Mouse (Mus musculus) CH12.LX (cell line): ENCODE measurements at regions not wholly inside any gene's neighbourhood (a gene's known extent, or its start where the extent isn't known, plus 50 kb on each side); places are given as distances from the start of the nearest gene placed in this dataset.

Source experiments
- DNase-seq: peaks from one replicate; pipeline ENCODE4 v3.0.0-alpha.2; 2013; ENCODE audit errors: extremely low read depth
- H3K27ac ChIP-seq: 2 replicates; pipeline ENCODE4 v1.5.1; 2012; ENCODE audit warnings: low read depth, mild to moderate bottlenecking, control low read depth, moderate library complexity; ENCODE audit not compliant: insufficient read depth
- H3K27me3 ChIP-seq: replicated peaks from 2 replicates; pipeline ENCODE3; 2012; ENCODE audit warnings: inconsistent platforms
- H3K36me3 ChIP-seq, 2 experiments: replicated peaks in 1 of 2; 2 replicates each; pipeline versions ENCODE3 to v1.6.1; 2012; ENCODE audit warnings: inconsistent platforms in 1 of 2, low read length in 1 of 2, mild to moderate bottlenecking in 1 of 2, mixed read lengths in 1 of 2, moderate library complexity in 1 of 2; ENCODE audit not compliant: control insufficient read depth in 1 of 2, insufficient read depth in 1 of 2
- H3K4me1 ChIP-seq, 2 experiments: 2 replicates each; pipeline ENCODE4 v1.6.1; 2012; ENCODE audit warnings: inconsistent platforms in 1 of 2, moderate library complexity in 1 of 2; ENCODE audit not compliant: insufficient read depth in 2 of 2, control insufficient read depth in 1 of 2
- H3K4me2 ChIP-seq: 2 replicates; pipeline ENCODE4 v1.6.1; 2012; ENCODE audit warnings: low read depth, mild to moderate bottlenecking, control low read depth; ENCODE audit not compliant: poor library complexity, insufficient read depth, severe bottlenecking
- H3K4me3 ChIP-seq, 3 experiments: fragments of 150-350 bp in 1 of 3; sonication (generic) in 1 of 3; replicated peaks in 1 of 3; 2 replicates each; pipeline versions ENCODE3 to v1.5.1; 2011 to 2012; ENCODE audit warnings: low read depth in 2 of 3, low read length in 2 of 3, mild to moderate bottlenecking in 2 of 3, moderate library complexity in 2 of 3, control low read depth in 1 of 3, improper control_type of control experiment in 1 of 3, inconsistent platforms in 1 of 3, mixed read lengths in 1 of 3; ENCODE audit not compliant: poor library complexity in 1 of 3
- H3K79me2 ChIP-seq: replicated peaks from 2 replicates; pipeline ENCODE4 v1.6.1; 2012; ENCODE audit warnings: mild to moderate bottlenecking, moderate library complexity; ENCODE audit not compliant: control insufficient read depth, poor library complexity, insufficient read depth, severe bottlenecking; ENCODE audit errors: extremely low read depth
- H3K9ac ChIP-seq: 2 replicates; pipeline ENCODE4 v1.6.1; 2012; ENCODE audit warnings: low read depth, mild to moderate bottlenecking, control low read depth, moderate library complexity; ENCODE audit not compliant: insufficient read depth
- H3K9me3 ChIP-seq: replicated peaks from 2 replicates; pipeline ENCODE3; 2012; ENCODE audit warnings: low read length, inconsistent platforms, mixed read lengths
- BHLHE40 ChIP-seq: IDR thresholded peaks from 2 replicates; pipeline ENCODE4 v1.6.1; 2011; ENCODE audit warnings: mild to moderate bottlenecking, low read depth, low read length, improper control_type of control experiment
- CHD2 ChIP-seq: IDR thresholded peaks from 2 replicates; pipeline ENCODE4 v1.6.1; 2011; ENCODE audit warnings: low read length, improper control_type of control experiment
- CTCF ChIP-seq, 2 experiments: IDR thresholded peaks in 1 of 2; conservative IDR thresholded peaks in 1 of 2; 2 replicates each; pipeline ENCODE4 v1.5.1; 2011 to 2012; ENCODE audit warnings: low read depth in 2 of 2, low read length in 2 of 2, improper control_type of control experiment in 1 of 2, inconsistent platforms in 1 of 2, mild to moderate bottlenecking in 1 of 2, moderate library complexity in 1 of 2
- E2F4 ChIP-seq: IDR thresholded peaks from 2 replicates; pipeline ENCODE4 v1.6.1; 2011; ENCODE audit warnings: low read depth, low read length, improper control_type of control experiment; ENCODE audit not compliant: insufficient replicate concordance
- ELF1 ChIP-seq: IDR thresholded peaks from 2 replicates; pipeline ENCODE4 v1.6.1; 2014; ENCODE audit warnings: low read depth, mild to moderate bottlenecking, inconsistent platforms, low read length, improper control_type of control experiment
- EP300 ChIP-seq: IDR thresholded peaks from 2 replicates; pipeline ENCODE4 v1.6.1; 2011; ENCODE audit warnings: low read length, improper control_type of control experiment
- ETS1 ChIP-seq: conservative IDR thresholded peaks from 2 replicates; pipeline ENCODE4 v1.6.1; 2012; ENCODE audit warnings: low read depth, mild to moderate bottlenecking, inconsistent platforms, low read length, improper control_type of control experiment, moderate library complexity
- GABPA ChIP-seq: IDR thresholded peaks from 2 replicates; pipeline ENCODE4 v1.6.1; 2012; ENCODE audit warnings: low read depth, low read length, improper control_type of control experiment, inconsistent platforms; ENCODE audit not compliant: insufficient replicate concordance
- HCFC1 ChIP-seq: IDR thresholded peaks from 2 replicates; pipeline ENCODE4 v1.6.1; 2012; ENCODE audit warnings: low read depth, mild to moderate bottlenecking, inconsistent platforms, low read length, improper control_type of control experiment
- IRF4 ChIP-seq: IDR thresholded peaks from 2 replicates; pipeline ENCODE4 v1.6.1; 2014; ENCODE audit warnings: low read depth, mild to moderate bottlenecking, inconsistent platforms, low read length, improper control_type of control experiment
- JUND ChIP-seq: conservative IDR thresholded peaks from 2 replicates; pipeline ENCODE4 v1.6.1; 2011; ENCODE audit warnings: low read depth, low read length, improper control_type of control experiment
- MAFK ChIP-seq: IDR thresholded peaks from 2 replicates; pipeline ENCODE4 v1.6.1; 2011; ENCODE audit warnings: low read length, improper control_type of control experiment; ENCODE audit not compliant: insufficient replicate concordance
- MAX ChIP-seq: IDR thresholded peaks from 2 replicates; pipeline ENCODE4 v1.6.1; 2011; ENCODE audit warnings: low read length, improper control_type of control experiment
- MAZ ChIP-seq: IDR thresholded peaks from 2 replicates; pipeline ENCODE4 v1.6.1; 2012; ENCODE audit warnings: low read depth, mild to moderate bottlenecking, inconsistent platforms, low read length, improper control_type of control experiment, moderate library complexity
- MYC ChIP-seq: IDR thresholded peaks from 2 replicates; pipeline ENCODE4 v1.6.1; 2011; ENCODE audit warnings: low read depth, mild to moderate bottlenecking, improper control_type of control experiment, low read length
- NRF1 ChIP-seq: IDR thresholded peaks from 2 replicates; pipeline ENCODE4 v1.6.1; 2014; ENCODE audit warnings: low read depth, mild to moderate bottlenecking, inconsistent platforms, low read length, improper control_type of control experiment, moderate library complexity
- PAX5 ChIP-seq: IDR thresholded peaks from 2 replicates; pipeline ENCODE4 v1.6.1; 2012; ENCODE audit warnings: low read length, inconsistent platforms, mixed read lengths
- POLR2AphosphoS2 ChIP-seq: IDR thresholded peaks from 2 replicates; pipeline ENCODE4 v1.6.1; 2011; ENCODE audit warnings: low read depth, low read length, improper control_type of control experiment
- RAD21 ChIP-seq: IDR thresholded peaks from 2 replicates; pipeline ENCODE4 v1.6.1; 2011; ENCODE audit warnings: low read depth, mild to moderate bottlenecking, low read length, improper control_type of control experiment, moderate library complexity
- RCOR1 ChIP-seq: conservative IDR thresholded peaks from 2 replicates; pipeline ENCODE4 v1.6.1; 2012; ENCODE audit warnings: low read depth, mild to moderate bottlenecking, inconsistent platforms, low read length, improper control_type of control experiment
- SIN3A ChIP-seq: IDR thresholded peaks from 2 replicates; pipeline ENCODE4 v1.6.1; 2012; ENCODE audit warnings: low read length, improper control_type of control experiment, inconsistent platforms
- TCF12 ChIP-seq: IDR thresholded peaks from 2 replicates; pipeline ENCODE4 v1.6.1; 2014; ENCODE audit warnings: low read depth, mild to moderate bottlenecking, inconsistent platforms, low read length, improper control_type of control experiment
- USF1 ChIP-seq: IDR thresholded peaks from 2 replicates; pipeline ENCODE4 v1.6.1; 2014; ENCODE audit warnings: low read depth, mild to moderate bottlenecking, inconsistent platforms, low read length, improper control_type of control experiment
- USF2 ChIP-seq: conservative IDR thresholded peaks from 2 replicates; pipeline ENCODE4 v1.6.1; 2011; ENCODE audit warnings: low read depth, low read length, improper control_type of control experiment
- ZC3H11A ChIP-seq: IDR thresholded peaks from 2 replicates; pipeline ENCODE4 v1.6.1; 2012; ENCODE audit warnings: low read depth, mild to moderate bottlenecking, inconsistent platforms, low read length, improper control_type of control experiment
- ZKSCAN1 ChIP-seq: IDR thresholded peaks from 2 replicates; pipeline ENCODE4 v1.6.1; 2012; ENCODE audit warnings: low read depth, inconsistent platforms, low read length, improper control_type of control experiment, borderline replicate concordance
- ZNF384 ChIP-seq: IDR thresholded peaks from 2 replicates; pipeline ENCODE4 v1.6.1; 2012; ENCODE audit warnings: low read depth, low read length, improper control_type of control experiment, inconsistent platforms
- dilution Hi-C: fragments of 300-500 bp; cut with MboI; formaldehyde crosslinking; loops from 2 replicates; pipeline ENCODE4 v1.14.3; 2020; ENCODE audit warnings: low sequenced_read_pairs; ENCODE audit not compliant: extremely low pct_unique_long_range_greater_than_20kb, extremely low pct_ligation_motif_present
- in situ Hi-C: fragments of 300-500 bp; cut with MboI; formaldehyde crosslinking; loops from 3 replicates; pipeline ENCODE4 v1.14.3; 2019; ENCODE audit warnings: low sequenced_read_pairs, low pct_ligation_motif_present, low pct_unique_long_range_greater_than_20kb, mixed read lengths

DNA sequence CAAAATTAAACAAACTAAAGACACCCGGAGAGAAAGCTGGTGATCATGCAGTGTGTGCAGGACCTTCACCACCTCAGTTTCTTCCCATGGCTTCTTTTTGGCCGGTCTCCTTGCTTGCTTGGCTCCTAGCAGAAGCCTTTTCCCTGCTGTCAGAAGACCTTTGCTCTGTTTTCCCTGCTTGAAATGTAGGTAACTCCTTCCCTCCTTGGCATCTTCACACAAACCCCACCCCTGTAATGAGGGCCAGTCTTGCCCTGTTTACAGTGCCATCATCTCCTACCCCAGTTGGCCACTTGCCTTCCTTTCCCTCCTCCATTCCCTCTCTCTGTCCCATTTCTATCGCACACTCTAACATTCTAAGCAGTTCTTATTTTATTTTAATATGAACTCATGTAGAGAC, 69.7 kb upstream of the Lama4 start:
- Histone ChIP-seq H3K9me3 (no peaks in the 10 kb centered on the region), H3K4me2 (no peak overlapping the region), H3K9ac (no peak overlapping the region), H3K79me2 (no peaks in the 10 kb centered on the region), H3K27ac (no peak overlapping the region), H3K4me3 (no peak overlapping the region), H3K4me1 (no peaks in the 10 kb centered on the region), H3K36me3 (no peaks in the 10 kb centered on the region), H3K27me3 (no peaks in the 10 kb centered on the region)
- dilution Hi-C loops = no loop called here
- TF ChIP-seq MAZ (no peak), ZNF384 (no peak), NRF1 (no peak), ETS1 (no peak), GABPA (no peak), POLR2AphosphoS2 (no peak), ZC3H11A (no peak), PAX5 (no peak), CHD2 (no peak), ELF1 (no peak), E2F4 (no peak), MYC (no peak), IRF4 (no peak), EP300 (no peak), MAFK (no peak), USF1 (no peak), USF2 (no peak), RCOR1 (no peak)
- no peak for DNase-seq
- in situ Hi-C loops = no loop called here

DNA sequence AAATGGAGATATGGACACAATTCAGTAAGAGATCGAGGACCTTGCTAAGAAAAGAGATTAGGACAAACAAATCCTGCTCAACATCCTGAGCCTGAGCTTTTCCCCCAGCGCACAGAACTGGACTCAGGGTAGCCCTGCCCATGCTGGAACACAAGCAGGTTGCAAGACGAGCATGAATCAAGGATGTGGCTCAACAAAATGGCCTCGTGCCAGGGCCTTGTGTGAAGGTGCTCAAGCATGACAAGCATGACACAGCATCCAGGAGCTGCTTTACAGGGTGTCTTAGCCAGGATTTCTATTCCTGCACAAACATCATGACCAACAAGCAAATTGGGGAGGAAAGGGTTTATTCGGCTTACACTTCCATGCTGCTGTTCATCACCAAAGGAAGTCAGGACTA, 67.7 kb upstream of the Lama4 start:
- H3K27me3 ChIP-seq = no peaks in the 10 kb centered on the region
- no peak overlapping the region for H3K9ac ChIP-seq
- in situ Hi-C loops = no loop called here
- no peaks in the 10 kb centered on the region for H3K79me2 ChIP-seq
- TF ChIP-seq EP300 (no peak), IRF4 (no peak), RAD21 (no peak), MAX (no peak), JUND (no peak), SIN3A (no peak), NRF1 (no peak), ZKSCAN1 (no peak), CTCF (conservative IDR thresholded peaks at IDR 0.05 in 1 of 2, IDR thresholded peaks at IDR 0.05 in 1 of 2; ENCODE audit: low read depth in 2 of 2, low read length in 2 of 2) (no peak), HCFC1 (no peak), GABPA (no peak), BHLHE40 (no peak), USF2 (no peak), TCF12 (no peak), POLR2AphosphoS2 (no peak), MAFK (no peak), MYC (no peak), ELF1 (no peak)
- TF ChIP-seq, all 38 proteins: peak for 0
- dilution Hi-C loops = no loop called here
- Histone ChIP-seq H3K27ac (no peak overlapping the region), H3K4me3 (no peak overlapping the region), H3K9me3 (no peaks in the 10 kb centered on the region), H3K4me2 (no peak overlapping the region), H3K36me3 (no peaks in the 10 kb centered on the region), H3K4me1 (no peaks in the 10 kb centered on the region)
- no peak for DNase-seq
